Mouse (Mus musculus) brown adipose tissue, adult 24 weeks (tissue): ENCODE measurements around the gene Rab26. TPM values are rescaled to one million over a fixed set of nuclear protein-coding genes. Genes with fewer than 3 reads are reported as not detected.

ENCODE experiments used
- H3K27ac ChIP-seq: fragments of 200-500 bp; replicated peaks from 2 replicates; pipeline ENCODE4 v1.5.1; 2012; ENCODE audit warnings: low read depth, mild to moderate bottlenecking, low read length
- H3K4me1 ChIP-seq: fragments of 200-500 bp; 2 replicates; pipeline ENCODE4 v1.6.1; 2012; ENCODE audit warnings: low read length, mixed read lengths; ENCODE audit not compliant: control insufficient read depth, insufficient read depth, insufficient read length
- H3K4me3 ChIP-seq: fragments of 200-500 bp; 2 replicates; pipeline ENCODE4 v1.5.1; 2012; ENCODE audit warnings: low read depth, mild to moderate bottlenecking, low read length, moderate library complexity; ENCODE audit not compliant: insufficient read depth
- polyA plus RNA-seq: library from polyadenylated mRNA; stranded (reverse); fragments of >200 nt; gene quantifications from 2 replicates; pipeline ENCODE4 v1.2.4, GENCODE M21; 2012; ENCODE audit not compliant: missing spikeins, insufficient read depth, insufficient read length

The Rab26 gene
- polyA plus RNA-seq, 1 experiment: not detected

GRCm38 (mm10) chr17:24532045-24532444 is 2.0 kb downstream of the Rab26 start:
- H3K4me3 ChIP-seq: no peak overlapping the region
- peaks cover 9% of the 10 kb centered on the region; the same call in 1 of the 2 replicates for H3K4me1 ChIP-seq
- H3K27ac ChIP-seq: no peak overlapping the region

- no peak overlapping the region for H3K4me3 ChIP-seq
- H3K4me1 ChIP-seq: peaks cover 11% of the 10 kb centered on the region; the same call in 1 of the 2 replicates
Observed at GRCm38 (mm10) chr17:24531064-24531463, 2.9 kb downstream of the Rab26 start.

GRCm38 (mm10) chr17:24530361-24531050 is 3.5 kb downstream of the Rab26 start:
- H3K4me1 ChIP-seq: peaks cover 13% of the 10 kb centered on the region; the same call in 1 of the 2 replicates
- H3K27ac ChIP-seq: no peak overlapping the region

More at GRCm38 (mm10) chr17:24531064-24531463, 2.9 kb downstream of the Rab26 start:
- H3K27ac ChIP-seq: no peak overlapping the region

GRCm38 (mm10) chr17:24529883-24530282 is 4.1 kb downstream of the Rab26 start:
- H3K4me3 ChIP-seq: no peak overlapping the region
- H3K4me1 ChIP-seq: peaks cover 15% of the 10 kb centered on the region; the same call in 1 of the 2 replicates
- H3K27ac ChIP-seq: no peak overlapping the region

More at GRCm38 (mm10) chr17:24530361-24531050, 3.5 kb downstream of the Rab26 start:
- no peak overlapping the region for H3K4me3 ChIP-seq

GRCm38 (mm10) chr17:24529007-24529451 is 5.0 kb downstream of the Rab26 start:
- H3K27ac ChIP-seq: no peak overlapping the region
- peak overlapping the region; percentile 66 for H3K4me3 ChIP-seq
- H3K4me1 ChIP-seq: peaks cover 15% of the 10 kb centered on the region; the same call in 1 of the 2 replicates

- Histone ChIP-seq H3K4me1 (peaks cover 15% of the 10 kb centered on the region; the same call in 1 of the 2 replicates), H3K4me3 (peak overlapping the region; percentile 66), H3K27ac (peak overlapping the region; percentile 36)
Observed at GRCm38 (mm10) chr17:24528560-24528918, 5.5 kb downstream of the Rab26 start.

- peaks cover 10% of the 10 kb centered on the region; the same call in 1 of the 2 replicates for H3K4me1 ChIP-seq
- peak within 1 kb of the TSS; percentile 36 for H3K27ac ChIP-seq
- peak within 1 kb of the TSS; percentile 72 for H3K4me3 ChIP-seq
Observed at GRCm38 (mm10) chr17:24527723-24528559, 6.1 kb downstream of the Rab26 start, which contains the start of gene Traf7. TSS of gene Traf7 (minus strand) at chr17:24527938.

- Histone ChIP-seq H3K4me1 (peaks cover 10% of the 10 kb centered on the region; the same call in 1 of the 2 replicates), H3K27ac (peak overlapping the region; percentile 35), H3K4me3 (peak overlapping the region; percentile 72)
Observed at GRCm38 (mm10) chr17:24527315-24527714, 6.7 kb downstream of the Rab26 start.

GRCm38 (mm10) chr17:24524734-24525133 is 9.3 kb downstream of the Rab26 start:
- Histone ChIP-seq H3K4me3 (no peak overlapping the region), H3K4me1 (peaks cover 9% of the 10 kb centered on the region; the same call in 1 of the 2 replicates), H3K27ac (no peak overlapping the region)

GRCm38 (mm10) chr17:24520450-24520849 is 13.6 kb downstream of the Rab26 start:
- Histone ChIP-seq H3K4me1 (peaks cover 3% of the 10 kb centered on the region; the same call in 1 of the 2 replicates), H3K4me3 (no peak overlapping the region), H3K27ac (no peak overlapping the region)

GRCm38 (mm10) chr17:24514270-24515257 is 19.4 kb downstream of the Rab26 start:
- H3K27ac ChIP-seq: peak overlapping the region; percentile 81
- peaks cover 3% of the 10 kb centered on the region; the same call in 1 of the 2 replicates for H3K4me1 ChIP-seq
- H3K4me3 ChIP-seq: peak overlapping the region; percentile 53

GRCm38 (mm10) chr17:24513609-24514008 is 20.4 kb downstream of the Rab26 start:
- H3K27ac ChIP-seq: peak overlapping the region; percentile 81; the same call in 1 of the 2 replicates
- peaks cover 3% of the 10 kb centered on the region; the same call in 1 of the 2 replicates for H3K4me1 ChIP-seq
- peak overlapping the region; percentile 53 for H3K4me3 ChIP-seq

GRCm38 (mm10) chr17:24507806-24508460 is 26.1 kb downstream of the Rab26 start:
- no peaks in the 10 kb centered on the region for H3K4me1 ChIP-seq
- no peak overlapping the region for H3K4me3 ChIP-seq
- H3K27ac ChIP-seq: no peak overlapping the region
